Mouse (Mus musculus) stomach, embryonic 16.5 days (tissue): Measurements from ENCODE around the gene Wdr93. TPM values are rescaled to one million over a fixed set of nuclear protein-coding genes. Genes with fewer than 3 reads are reported as not detected.

Experiments used
- ATAC-seq: fragments of 200-750 bp; cut with Nextera tagmentation; 2 replicates; pipeline ENCODE4 v1.8.0; 2017; ENCODE audit warnings: moderate number of reproducible peaks, moderate TSS enrichment; ENCODE audit not compliant: insufficient read depth, low FRiP score
- H3K27ac ChIP-seq: fragments of 300-500 bp; sonication (generic); 2 replicates; pipeline ENCODE4 v1.5.1; 2014; ENCODE audit warnings: low read length
- H3K27me3 ChIP-seq: fragments of 300-500 bp; sonication (generic); 2 replicates; pipeline ENCODE4 v1.6.1; 2014; ENCODE audit warnings: low read length, control low read depth, mixed read lengths; ENCODE audit not compliant: control insufficient read depth, insufficient read depth
- H3K36me3 ChIP-seq: fragments of 300-500 bp; sonication (generic); 2 replicates; pipeline ENCODE4 v1.6.1; 2014; ENCODE audit warnings: low read length; ENCODE audit not compliant: control insufficient read depth, insufficient read depth
- H3K4me1 ChIP-seq: fragments of 300-500 bp; sonication (generic); 2 replicates; pipeline ENCODE4 v1.6.1; 2014; ENCODE audit warnings: low read length, control low read depth, mixed read lengths; ENCODE audit not compliant: control insufficient read depth, insufficient read depth
- H3K4me2 ChIP-seq: fragments of 300-500 bp; sonication (generic); 2 replicates; pipeline ENCODE4 v1.6.1; 2014; ENCODE audit warnings: low read depth, low read length, mixed read lengths
- H3K4me3 ChIP-seq: fragments of 300-500 bp; sonication (generic); replicated peaks from 2 replicates; pipeline ENCODE4 v1.5.1; 2014; ENCODE audit warnings: mild to moderate bottlenecking, low read length
- H3K9ac ChIP-seq: fragments of 300-500 bp; sonication (generic); 2 replicates; pipeline ENCODE4 v1.6.1; 2014; ENCODE audit warnings: low read length
- H3K9me3 ChIP-seq: fragments of 300-500 bp; sonication (generic); replicated peaks from 2 replicates; pipeline ENCODE4 v1.6.1; 2016; ENCODE audit warnings: low read length, control low read depth; ENCODE audit not compliant: control insufficient read depth
- WGBS: fragments of 180-500 bp; shearing (Covaris S2); extraction: QIAGEN DNeasy Blood & Tissue Kit; methylation state at CpG from one replicate; pipeline ENCODE4 v1.1.7; 2014; 5-methylcytosine and 5-hydroxymethylcytosine counted together
- polyA plus RNA-seq: library from polyadenylated mRNA; unstranded; fragments of >200 nt; fragmentation: Nextera tagmentation; extraction: Ambion mirVana; gene quantifications from 2 replicates; pipeline ENCODE4 v1.2.1, GENCODE M21; 2015

The Wdr93 gene
- polyA plus RNA-seq, 1 experiment from 2014 or later, result 0.25 TPM

- Histone ChIP-seq H3K36me3 (no peaks in the 10 kb centered on the region), H3K9me3 (no peaks in the 10 kb centered on the region), H3K27me3 (peaks cover 5% of the 10 kb centered on the region; the same call in 1 of the 2 replicates), H3K4me2 (no peak overlapping the region), H3K4me3 (no peak overlapping the region), H3K9ac (no peak overlapping the region), H3K27ac (no peak overlapping the region), H3K4me1 (no peaks in the 10 kb centered on the region)
- peak; percentile 45; the same call in 1 of the 2 replicates for ATAC-seq
- 10% methylated on average over 2 of the region's 2 CpGs for WGBS
Observed at GRCm38 (mm10) chr7:79727091-79727490, 15.9 kb upstream of the Wdr93 start.

DNA sequence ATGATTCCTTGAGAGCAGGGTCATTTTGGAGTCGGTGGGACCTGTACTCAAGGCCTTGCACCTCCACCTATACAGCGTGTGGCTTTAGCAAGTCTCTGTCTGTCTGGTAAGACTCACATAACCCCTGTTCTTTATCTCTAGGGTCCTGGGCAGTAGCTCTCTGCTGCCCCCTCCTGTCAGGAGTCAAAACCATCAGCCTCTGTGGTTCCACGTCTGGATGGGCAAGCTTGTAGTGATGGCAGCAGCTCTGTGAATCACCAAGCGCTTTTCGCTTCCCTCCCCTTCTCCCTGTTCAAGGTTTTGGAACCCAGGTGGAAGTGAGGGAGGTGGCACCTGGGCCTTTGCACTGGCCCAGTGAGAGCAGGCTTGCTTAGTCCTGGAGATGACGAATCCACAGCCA, 14.7 kb upstream of the Wdr93 start:
- H3K9ac ChIP-seq, result no peak overlapping the region
- H3K4me1 ChIP-seq, result no peaks in the 10 kb centered on the region
- H3K27me3 ChIP-seq, result no peaks in the 10 kb centered on the region
- no peaks in the 10 kb centered on the region for H3K9me3 ChIP-seq
- 28% methylated on average over 6 of the region's 6 CpGs for WGBS
- H3K4me3 ChIP-seq, result no peak overlapping the region
- H3K27ac ChIP-seq, result no peak overlapping the region
- no peaks in the 10 kb centered on the region for H3K36me3 ChIP-seq
- no peak overlapping the region for H3K4me2 ChIP-seq
- peak; percentile 39 for ATAC-seq

- H3K4me2 ChIP-seq, result no peak overlapping the region
- ATAC-seq, result no peak
- no peak overlapping the region for H3K27ac ChIP-seq
- WGBS, result 6% methylated on average over 8 of the region's 8 CpGs
- H3K9me3 ChIP-seq, result no peaks in the 10 kb centered on the region
- no peaks in the 10 kb centered on the region for H3K36me3 ChIP-seq
- no peak overlapping the region for H3K9ac ChIP-seq
- H3K4me1 ChIP-seq, result no peaks in the 10 kb centered on the region
- no peaks in the 10 kb centered on the region for H3K27me3 ChIP-seq
- no peak overlapping the region for H3K4me3 ChIP-seq
Observed at GRCm38 (mm10) chr7:79729169-79729568, 13.8 kb upstream of the Wdr93 start.

- Histone ChIP-seq H3K27me3 (no peaks in the 10 kb centered on the region), H3K36me3 (no peaks in the 10 kb centered on the region), H3K27ac (no peak overlapping the region), H3K4me1 (no peaks in the 10 kb centered on the region), H3K9ac (no peak overlapping the region), H3K4me2 (no peak overlapping the region), H3K4me3 (no peak overlapping the region), H3K9me3 (no peaks in the 10 kb centered on the region)
- WGBS, result 61% methylated on average over 11 of the region's 11 CpGs
- ATAC-seq, result no peak
Observed at GRCm38 (mm10) chr7:79729743-79730370, 13.1 kb upstream of the Wdr93 start.

GRCm38 (mm10) chr7:79731438-79731837, 11.5 kb upstream of the Wdr93 start:
- Histone ChIP-seq H3K27ac (no peak overlapping the region), H3K4me3 (no peak overlapping the region), H3K9me3 (no peaks in the 10 kb centered on the region), H3K9ac (no peak overlapping the region), H3K4me1 (no peaks in the 10 kb centered on the region), H3K36me3 (no peaks in the 10 kb centered on the region), H3K4me2 (no peak overlapping the region), H3K27me3 (no peaks in the 10 kb centered on the region)
- WGBS, result 76% methylated on average over 13 of the region's 13 CpGs
- ATAC-seq, result no peak

GRCm38 (mm10) chr7:79732622-79733021, 10.3 kb upstream of the Wdr93 start, which contains the start of gene Plin1:
Plin1 (minus strand) TSS chr7:79732903.
- 52% methylated on average over 4 of the region's 4 CpGs for WGBS
- no peak within 1 kb of the TSS for H3K27ac ChIP-seq
- H3K9me3 ChIP-seq, result no peaks in the 10 kb centered on the region
- peaks cover 5% of the 10 kb centered on the region; the same call in 1 of the 2 replicates for H3K36me3 ChIP-seq
- H3K4me2 ChIP-seq, result no peak within 1 kb of the TSS
- ATAC-seq, result no peak
- no peaks in the 10 kb centered on the region for H3K4me1 ChIP-seq
- no peak within 1 kb of the TSS for H3K9ac ChIP-seq
- no peak within 1 kb of the TSS for H3K4me3 ChIP-seq
- H3K27me3 ChIP-seq, result no peaks in the 10 kb centered on the region

GRCm38 (mm10) chr7:79734563-79734962, 8.4 kb upstream of the Wdr93 start:
- ATAC-seq, result no peak
- Histone ChIP-seq H3K27ac (no peak overlapping the region), H3K4me1 (no peaks in the 10 kb centered on the region)

DNA sequence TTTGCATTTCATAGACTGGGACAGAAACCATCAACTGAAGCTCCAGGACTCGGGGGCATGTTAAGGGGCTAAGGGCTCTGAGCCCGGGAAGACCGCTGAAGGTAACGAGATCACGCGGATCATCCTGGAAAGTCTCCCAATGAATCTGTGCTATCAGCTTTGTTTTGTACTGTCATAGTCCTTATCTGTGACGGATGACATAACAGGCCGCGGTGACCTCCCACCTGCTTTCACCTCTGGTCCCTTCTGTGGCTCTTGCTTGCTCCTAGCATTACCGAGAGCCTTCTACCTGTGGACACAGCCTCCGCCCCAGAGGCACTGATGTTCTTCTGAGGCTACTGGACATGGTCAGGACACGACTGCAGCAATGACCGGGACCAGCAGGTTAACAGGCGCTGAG, 6.5 kb upstream of the Wdr93 start:
- H3K9ac ChIP-seq, result no peak overlapping the region
- no peaks in the 10 kb centered on the region for H3K4me1 ChIP-seq
- H3K27ac ChIP-seq, result no peak overlapping the region
- no peak for ATAC-seq
- no peak overlapping the region for H3K4me3 ChIP-seq
- no peak overlapping the region for H3K4me2 ChIP-seq
- H3K27me3 ChIP-seq, result no peaks in the 10 kb centered on the region
- H3K9me3 ChIP-seq, result no peaks in the 10 kb centered on the region
- 75% methylated on average over 14 of the region's 14 CpGs for WGBS
- peaks cover 7% of the 10 kb centered on the region; the same call in 1 of the 2 replicates for H3K36me3 ChIP-seq

More at GRCm38 (mm10) chr7:79734563-79734962, 8.4 kb upstream of the Wdr93 start:
- peaks cover 7% of the 10 kb centered on the region; the same call in 1 of the 2 replicates for H3K36me3 ChIP-seq
- no peak overlapping the region for H3K4me2 ChIP-seq
- H3K27me3 ChIP-seq, result no peaks in the 10 kb centered on the region
- H3K4me3 ChIP-seq, result no peak overlapping the region
- H3K9me3 ChIP-seq, result no peaks in the 10 kb centered on the region
- no peak overlapping the region for H3K9ac ChIP-seq
- WGBS, result 70% methylated on average over 8 of the region's 8 CpGs

- Histone ChIP-seq H3K27ac (no peak overlapping the region), H3K4me1 (peaks cover 5% of the 10 kb centered on the region), H3K9me3 (no peaks in the 10 kb centered on the region), H3K4me2 (no peak overlapping the region), H3K36me3 (peaks cover 7% of the 10 kb centered on the region; the same call in 1 of the 2 replicates), H3K4me3 (no peak overlapping the region), H3K9ac (no peak overlapping the region), H3K27me3 (no peaks in the 10 kb centered on the region)
- no peak for ATAC-seq
- 74% methylated on average over 2 of the region's 2 CpGs for WGBS
Observed at GRCm38 (mm10) chr7:79738913-79739312, 4.0 kb upstream of the Wdr93 start.
